Mouse (Mus musculus) heart, embryonic 15.5 days (tissue): ENCODE measurements around the gene Casp8. TPM values are rescaled to one million over a fixed set of nuclear protein-coding genes. Genes with fewer than 3 reads are reported as not detected.
"Not testable (repeated sequence)": the region's sequence is repeated elsewhere in the genome, so short reads cannot be mapped to it uniquely, and the experiment has no call there.

Experiments
- ATAC-seq: fragments of 200-750 bp; cut with Nextera tagmentation; replicated peaks from 2 replicates; pipeline ENCODE4 v1.8.0; 2017; ENCODE audit warnings: low read depth, moderate TSS enrichment; ENCODE audit not compliant: insufficient number of reproducible peaks, insufficient read depth, low FRiP score
- H3K27ac ChIP-seq: fragments of 300-500 bp; sonication (generic); 2 replicates; pipeline ENCODE4 v1.5.1; 2015; ENCODE audit warnings: mild to moderate bottlenecking, inconsistent platforms
- H3K27me3 ChIP-seq: fragments of 300-500 bp; sonication (generic); 2 replicates; pipeline ENCODE4 v1.6.1; 2015; ENCODE audit warnings: inconsistent platforms
- H3K36me3 ChIP-seq: fragments of 300-500 bp; sonication (generic); 2 replicates; pipeline ENCODE4 v1.6.1; 2015; ENCODE audit warnings: mild to moderate bottlenecking, inconsistent platforms
- H3K4me1 ChIP-seq: fragments of 300-500 bp; sonication (generic); replicated peaks from 2 replicates; pipeline ENCODE4 v1.6.1; 2015; ENCODE audit warnings: inconsistent platforms
- H3K4me2 ChIP-seq: fragments of 300-500 bp; sonication (generic); 2 replicates; pipeline ENCODE4 v1.6.1; 2015; ENCODE audit warnings: inconsistent platforms, mild to moderate bottlenecking, moderate library complexity
- H3K4me3 ChIP-seq: fragments of 300-500 bp; sonication (generic); 2 replicates; pipeline ENCODE4 v1.5.1; 2015; ENCODE audit warnings: mild to moderate bottlenecking, inconsistent platforms
- H3K9ac ChIP-seq: fragments of 300-500 bp; sonication (generic); 2 replicates; pipeline ENCODE4 v1.6.1; 2015; ENCODE audit warnings: mild to moderate bottlenecking, inconsistent platforms
- H3K9me3 ChIP-seq: fragments of 300-500 bp; sonication (generic); replicated peaks from 2 replicates; pipeline ENCODE4 v1.6.1; 2016; ENCODE audit warnings: inconsistent platforms
- WGBS: fragments of 180-500 bp; shearing (Covaris S2); methylation state at CpG from one replicate; pipeline ENCODE4 v1.1.7; 2015; ENCODE audit warnings: mixed read lengths; 5-methylcytosine and 5-hydroxymethylcytosine counted together
- polyA plus RNA-seq: library from polyadenylated mRNA; unstranded; fragments of >200 nt; fragmentation: Nextera tagmentation; extraction: Ambion mirVana; gene quantifications from 2 replicates; pipeline ENCODE4 v1.2.1, GENCODE M21; 2015

Gene Casp8
- 18.7 and 23.9 TPM in 2 replicates for polyA plus RNA-seq

DNA sequence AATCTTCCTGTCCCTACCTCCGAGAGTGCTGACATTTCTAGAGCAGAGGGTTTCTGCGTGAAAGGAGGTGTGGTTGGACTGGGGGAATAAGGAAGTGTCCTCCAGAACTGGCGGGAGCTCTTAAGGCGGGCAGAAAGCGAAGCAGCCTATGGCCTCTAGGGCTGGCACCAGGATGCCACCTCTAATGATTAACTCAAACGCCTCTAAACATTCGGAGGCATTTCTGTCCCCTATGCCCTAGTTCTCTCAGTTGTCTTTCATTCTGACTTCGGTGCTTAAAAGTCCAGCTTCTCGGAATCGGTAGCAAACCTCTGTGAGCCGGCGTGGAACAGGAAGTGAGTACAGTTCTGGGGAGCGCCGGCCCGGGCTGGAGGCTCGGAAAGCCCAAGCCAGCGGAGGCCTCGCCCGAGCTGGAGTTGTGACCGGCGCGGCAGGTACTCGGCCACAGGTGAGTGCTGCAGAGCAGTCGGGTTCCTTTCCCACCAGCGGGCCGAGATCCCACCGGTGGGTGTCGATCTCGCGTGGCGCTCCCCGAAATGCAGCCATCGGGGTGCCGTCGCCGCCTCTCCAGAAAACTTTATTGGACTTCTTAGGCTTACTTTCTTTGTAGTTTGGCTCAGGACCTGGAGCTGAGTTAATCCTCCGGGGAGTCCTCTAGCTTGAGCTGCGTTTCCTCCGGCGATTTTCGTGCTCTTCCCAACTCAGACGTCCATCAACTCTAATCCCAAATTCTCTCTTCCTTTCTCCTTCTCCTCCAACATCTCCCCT is at the start of gene Casp8:
TSS of gene Casp8 (plus strand) at position 84 of the 768 bp plus-strand sequence.
- Histone ChIP-seq H3K4me3 (peak within 1 kb of the TSS; percentile 81), H3K4me2 (peak within 1 kb of the TSS; percentile 76), H3K9ac (peak within 1 kb of the TSS; percentile 89), H3K9me3 (no peaks in the 10 kb centered on the region), H3K27ac (peak within 1 kb of the TSS; percentile 85), H3K4me1 (peaks cover 3% of the 10 kb centered on the region; the same call in 1 of the 2 replicates), H3K36me3 (no peaks in the 10 kb centered on the region), H3K27me3 (no peaks in the 10 kb centered on the region)
- ATAC-seq: 0 out of 2 replicates have a peak, but pooled peaks have one; percentile 60
- WGBS: under 1% methylated on average over 41 of the region's 42 CpGs

DNA sequence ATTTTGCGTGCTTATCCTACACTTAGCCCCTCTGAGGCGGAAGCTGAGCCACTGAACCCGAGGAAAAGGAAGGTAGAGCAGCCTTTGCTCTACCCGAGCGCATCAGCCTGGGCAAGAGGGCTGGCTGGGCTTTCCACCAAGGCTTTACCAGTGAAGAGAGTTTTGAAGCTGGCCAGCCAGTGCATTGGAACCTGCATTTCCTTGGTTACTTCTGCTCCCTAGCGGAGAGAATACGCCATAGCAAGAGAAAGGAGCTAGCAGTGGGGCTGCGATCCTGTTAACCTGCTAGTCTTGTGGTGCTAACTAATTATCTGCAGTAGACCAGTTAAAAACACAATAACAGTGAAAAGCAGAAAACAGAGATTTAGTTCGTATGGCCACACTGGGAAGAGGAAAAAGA is 48.3 kb upstream of the Casp8 start:
- no peak overlapping the region for H3K27ac ChIP-seq
- 0 out of 2 replicates have a peak, but pooled peaks cover 3% of the 10 kb centered on the region for H3K4me1 ChIP-seq
- ATAC-seq: no peak
- H3K27me3 ChIP-seq: no peaks in the 10 kb centered on the region
- WGBS: 69% methylated on average over 9 of the region's 9 CpGs
- H3K36me3 ChIP-seq: peaks cover 69% of the 10 kb centered on the region
- H3K9me3 ChIP-seq: no peaks in the 10 kb centered on the region
- H3K9ac ChIP-seq: no peak overlapping the region
- no peak overlapping the region for H3K4me3 ChIP-seq
- no peak overlapping the region for H3K4me2 ChIP-seq

DNA sequence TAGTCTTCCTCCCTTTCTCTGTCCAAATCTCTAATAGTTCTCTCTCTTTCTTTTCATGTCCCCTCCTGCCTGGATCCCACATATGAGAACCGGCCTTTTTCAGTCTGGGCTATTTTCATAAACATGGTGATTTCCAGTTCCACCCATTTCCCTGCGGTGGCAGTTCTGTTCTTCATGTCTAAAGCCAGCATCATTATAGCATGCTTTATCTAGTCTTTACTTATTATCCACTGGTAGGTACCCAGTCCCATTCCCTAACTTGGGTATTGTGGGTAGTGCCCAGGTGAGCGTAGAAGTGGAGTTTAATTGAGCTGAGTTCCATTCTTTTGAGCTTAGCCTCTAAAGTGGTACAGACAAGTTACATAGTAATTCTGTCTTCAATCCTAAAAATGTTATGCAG is 35.7 kb upstream of the Casp8 start:
- Histone ChIP-seq H3K27ac (no peak overlapping the region), H3K27me3 (no peaks in the 10 kb centered on the region), H3K9ac (no peak overlapping the region), H3K4me1 (no peaks in the 10 kb centered on the region), H3K9me3 (no peaks in the 10 kb centered on the region), H3K36me3 (peaks cover 18% of the 10 kb centered on the region), H3K4me3 (no peak overlapping the region), H3K4me2 (no peak overlapping the region)
- 92% methylated on average over 3 of the region's 3 CpGs for WGBS
- ATAC-seq: no peak

DNA sequence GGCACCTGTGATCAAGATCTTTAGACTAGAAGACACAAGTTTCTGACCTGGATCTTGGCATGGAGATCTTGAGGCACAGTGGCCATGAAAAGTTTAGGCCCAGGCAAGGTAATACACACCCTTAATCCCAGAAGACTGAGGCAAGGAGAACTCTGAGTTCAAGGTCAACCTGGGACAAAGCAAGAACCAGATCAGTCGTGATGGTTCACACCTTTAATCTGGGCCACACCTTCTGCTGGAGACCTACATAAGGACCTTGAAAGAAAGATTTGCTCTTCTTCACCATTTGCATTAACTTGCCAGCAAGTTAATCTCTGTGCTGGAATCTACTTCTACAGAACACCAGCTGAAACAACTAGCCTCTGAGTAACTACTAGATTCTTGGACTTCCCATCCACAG is 34.6 kb upstream of the Casp8 start:
- Histone ChIP-seq H3K4me3 (no peak overlapping the region), H3K27ac (no peak overlapping the region), H3K36me3 (peaks cover 7% of the 10 kb centered on the region; the same call in 1 of the 2 replicates), H3K9me3 (no peaks in the 10 kb centered on the region), H3K27me3 (no peaks in the 10 kb centered on the region), H3K4me2 (no peak overlapping the region), H3K9ac (no peak overlapping the region), H3K4me1 (no peaks in the 10 kb centered on the region)
- WGBS: 60% methylated on average over 1 of the region's 1 CpGs
- ATAC-seq: no peak

DNA sequence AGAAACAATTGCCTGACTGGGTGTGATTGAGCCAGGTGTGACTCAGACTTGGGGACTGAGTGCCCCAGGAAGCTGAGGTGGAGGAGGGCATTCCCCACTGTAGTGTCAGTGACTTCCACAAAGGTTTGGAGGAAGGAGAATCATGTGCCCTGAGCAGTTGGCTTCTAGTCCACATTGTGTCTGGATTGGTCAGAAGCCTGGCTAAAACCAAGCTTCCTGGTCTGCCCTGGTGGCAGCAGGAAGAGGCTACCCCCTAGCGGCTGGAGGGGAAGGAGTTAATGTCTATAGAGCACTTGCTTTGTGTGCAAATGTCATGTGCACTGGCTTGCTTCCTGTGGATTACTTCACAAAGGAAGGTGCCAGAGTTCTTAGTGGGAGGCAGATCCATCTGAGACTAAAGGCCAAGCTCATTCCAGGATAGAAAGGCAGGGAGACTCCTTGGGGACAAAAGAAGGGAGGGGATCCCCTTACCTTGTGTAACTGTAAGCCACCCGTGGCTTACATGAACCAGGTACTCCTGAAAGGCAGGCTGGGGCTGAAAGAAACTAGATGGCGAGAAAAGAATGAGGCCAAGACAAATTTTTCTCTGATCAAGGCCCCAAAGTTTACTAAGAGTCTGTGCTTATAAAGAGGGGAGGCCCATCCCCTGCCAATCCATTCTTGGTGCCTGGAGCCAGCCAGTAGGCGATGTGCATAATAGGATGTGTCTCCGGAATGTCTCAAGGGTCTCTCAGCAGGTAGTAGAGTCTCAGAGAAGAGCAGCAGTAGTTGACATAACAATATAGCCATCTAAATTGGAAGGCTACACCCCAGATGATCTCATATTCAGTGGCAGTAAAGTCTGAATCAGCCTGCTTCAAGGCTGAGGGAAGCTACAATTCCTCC is 33.5 kb upstream of the Casp8 start:
- not testable (repeated sequence) for H3K9ac ChIP-seq, ATAC-seq, H3K4me1 ChIP-seq, H3K9me3 ChIP-seq, H3K4me3 ChIP-seq, H3K27me3 ChIP-seq, H3K27ac ChIP-seq, H3K36me3 ChIP-seq, H3K4me2 ChIP-seq
- 77% methylated on average over 5 of the region's 5 CpGs for WGBS

DNA sequence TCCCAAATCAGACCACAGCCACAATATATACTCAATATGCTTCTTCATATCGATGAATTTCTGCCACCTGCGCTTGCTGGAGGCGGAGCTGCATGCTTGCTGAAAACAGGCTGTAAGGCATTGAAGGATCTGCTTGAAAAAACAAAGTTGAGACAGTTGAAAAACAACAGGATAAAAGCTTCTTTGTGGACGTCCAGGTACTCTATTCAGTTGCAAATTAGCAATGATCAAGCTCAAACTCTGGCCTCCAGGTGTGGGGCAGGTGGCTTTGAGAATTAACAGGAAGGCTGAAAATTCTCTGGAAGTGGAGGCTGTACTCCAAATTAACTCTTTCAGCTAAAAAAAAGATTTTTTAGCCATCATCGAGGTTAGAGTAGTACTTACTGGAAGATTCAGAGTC is 32.6 kb upstream of the Casp8 start:
- Histone ChIP-seq H3K36me3 (peaks cover 5% of the 10 kb centered on the region; the same call in 1 of the 2 replicates), H3K4me2 (no peak overlapping the region), H3K27me3 (no peaks in the 10 kb centered on the region), H3K4me3 (no peak overlapping the region), H3K9ac (no peak overlapping the region), H3K27ac (no peak overlapping the region), H3K9me3 (no peaks in the 10 kb centered on the region), H3K4me1 (no peaks in the 10 kb centered on the region)
- ATAC-seq: no peak
- WGBS: 80% methylated on average over 5 of the region's 5 CpGs

DNA sequence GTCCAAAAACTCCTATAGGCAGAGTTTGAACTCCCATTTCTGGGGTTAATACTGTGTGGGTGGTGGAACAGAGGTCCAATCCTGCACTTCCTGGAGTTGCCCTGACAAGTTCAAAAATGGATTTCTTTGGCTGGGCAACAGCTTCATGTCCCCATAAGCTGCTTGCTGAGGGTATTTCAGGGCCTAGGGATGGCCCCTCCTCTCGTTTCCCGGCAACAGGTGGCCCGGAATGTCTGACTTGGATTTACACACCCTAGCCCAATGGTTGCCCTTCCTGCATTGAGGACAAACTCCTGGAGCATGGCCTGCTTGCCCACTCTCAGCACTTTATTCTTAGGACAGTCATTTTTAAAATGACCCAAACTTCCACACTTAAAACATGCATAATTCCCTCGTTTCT is 28.7 kb upstream of the Casp8 start:
- H3K27me3 ChIP-seq, H3K9me3 ChIP-seq, H3K4me3 ChIP-seq, H3K36me3 ChIP-seq, ATAC-seq, H3K9ac ChIP-seq, H3K4me1 ChIP-seq, H3K27ac ChIP-seq: not testable (repeated sequence)
- 83% methylated on average over 4 of the region's 4 CpGs for WGBS
- peak overlapping the region; percentile 29 for H3K4me2 ChIP-seq

DNA sequence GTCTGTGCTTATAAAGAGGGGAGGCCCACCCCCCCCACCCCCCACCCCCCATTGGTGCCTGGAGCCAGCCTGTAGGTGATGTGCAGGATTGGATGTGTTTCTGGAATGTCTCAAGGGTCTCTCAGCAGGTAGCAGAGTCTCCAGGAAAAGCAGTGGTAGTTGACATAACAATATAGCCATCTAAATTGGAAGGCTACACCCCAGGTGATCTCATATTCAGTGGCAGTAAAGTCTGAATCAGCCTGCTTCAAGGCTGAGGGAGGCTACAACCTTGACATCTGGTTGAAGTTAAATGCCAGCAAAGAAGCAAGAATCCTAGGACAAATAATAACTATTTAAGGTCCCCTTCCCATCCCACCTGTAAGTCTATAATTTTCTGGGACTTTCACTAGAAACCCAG is 26.0 kb upstream of the Casp8 start:
- Histone ChIP-seq H3K4me2 (no peak overlapping the region), H3K9me3 (no peaks in the 10 kb centered on the region), H3K36me3 (no peaks in the 10 kb centered on the region)

DNA sequence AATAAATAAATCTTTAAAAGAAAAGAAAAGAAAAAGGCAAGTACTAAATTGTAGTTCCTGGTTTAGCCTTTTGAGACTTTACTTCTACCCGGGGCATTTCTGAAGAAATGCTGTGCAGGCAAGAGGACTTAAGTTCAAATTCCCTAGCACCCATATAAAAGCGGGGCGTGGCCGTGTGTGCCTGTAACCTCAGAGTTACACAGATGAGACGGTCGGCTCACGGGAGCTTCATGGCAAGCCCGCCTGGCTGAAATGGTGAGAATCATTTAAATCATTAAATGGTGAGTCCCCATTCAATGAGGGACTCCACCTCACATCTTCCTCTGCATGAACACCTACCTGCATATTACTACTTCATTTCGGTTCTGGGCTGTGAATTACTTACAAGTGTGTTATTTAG is 25.5 kb upstream of the Casp8 start:
- 57% methylated on average over 9 of the region's 9 CpGs for WGBS
- H3K9me3 ChIP-seq: no peaks in the 10 kb centered on the region
- no peaks in the 10 kb centered on the region for H3K4me1 ChIP-seq
- no peak overlapping the region for H3K27ac ChIP-seq
- no peaks in the 10 kb centered on the region for H3K36me3 ChIP-seq
- ATAC-seq: no peak
- no peak overlapping the region for H3K9ac ChIP-seq
- H3K27me3 ChIP-seq: no peaks in the 10 kb centered on the region
- no peak overlapping the region for H3K4me3 ChIP-seq
- H3K4me2 ChIP-seq: no peak overlapping the region

More for the DNA sequence above, 26.0 kb upstream of the Casp8 start:
- Histone ChIP-seq H3K9ac (no peak overlapping the region), H3K4me1 (no peaks in the 10 kb centered on the region), H3K27me3 (no peaks in the 10 kb centered on the region), H3K27ac (no peak overlapping the region), H3K4me3 (no peak overlapping the region)
- ATAC-seq: no peak

DNA sequence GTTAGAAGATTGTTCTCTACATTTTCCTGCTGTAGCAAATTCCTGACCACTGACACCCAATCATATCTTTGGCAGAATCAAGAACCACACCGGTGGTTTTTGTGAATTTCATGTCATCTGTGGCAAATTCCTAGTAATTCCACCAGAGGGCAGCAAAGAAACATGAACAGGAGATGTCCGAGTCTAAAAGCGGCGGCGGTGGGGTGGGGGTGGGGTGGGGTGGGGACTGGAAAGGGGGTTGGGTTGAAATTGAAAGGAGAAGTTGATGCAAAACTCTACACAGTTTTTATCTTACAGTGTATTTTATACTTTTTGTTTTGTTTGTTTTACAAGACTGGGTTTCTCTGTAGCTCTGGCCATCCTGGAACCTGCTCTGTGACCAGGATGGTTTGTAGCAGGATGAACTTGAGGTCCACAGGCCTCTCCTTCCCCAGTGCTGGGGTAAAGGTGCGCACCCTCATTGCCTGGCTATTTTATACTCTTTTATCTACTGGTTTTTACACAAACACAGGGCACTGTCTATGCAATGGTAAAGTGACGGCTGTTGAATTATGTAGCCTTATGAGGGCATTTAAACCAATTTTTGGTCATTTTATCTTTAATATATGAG is 25.0 kb upstream of the Casp8 start:
- Histone ChIP-seq H3K27me3 (no peaks in the 10 kb centered on the region), H3K36me3 (no peaks in the 10 kb centered on the region), H3K27ac (no peak overlapping the region), H3K4me2 (no peak overlapping the region), H3K4me3 (no peak overlapping the region), H3K9ac (no peak overlapping the region), H3K9me3 (no peaks in the 10 kb centered on the region), H3K4me1 (no peaks in the 10 kb centered on the region)
- no peak for ATAC-seq
- WGBS: 25% methylated on average over 7 of the region's 7 CpGs

DNA sequence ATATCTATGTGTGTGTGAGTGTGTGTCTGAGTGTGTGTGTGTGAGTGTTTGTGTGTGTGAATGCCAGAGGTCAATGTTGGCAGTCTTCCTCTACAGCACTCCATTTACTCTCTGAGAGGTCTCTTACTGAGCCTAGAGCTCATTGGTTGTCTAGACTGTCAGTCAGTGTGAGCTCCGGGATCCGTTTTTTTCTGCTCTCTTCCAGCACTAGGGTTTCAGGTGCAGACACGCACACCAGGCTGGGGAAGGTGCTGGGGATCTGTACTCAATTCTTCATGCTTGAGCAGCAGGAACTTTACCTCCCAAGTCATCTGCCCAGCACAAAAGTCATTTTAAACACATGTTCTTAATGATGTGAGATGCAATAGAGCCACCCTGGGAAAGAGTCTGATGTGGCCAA is 23.1 kb upstream of the Casp8 start:
- H3K36me3 ChIP-seq: no peaks in the 10 kb centered on the region
- WGBS: 69% methylated on average over 3 of the region's 3 CpGs

More for the DNA sequence above, 23.1 kb upstream of the Casp8 start:
- no peak for ATAC-seq
- Histone ChIP-seq H3K27me3 (no peaks in the 10 kb centered on the region), H3K27ac (no peak overlapping the region), H3K9ac (no peak overlapping the region), H3K4me1 (no peaks in the 10 kb centered on the region), H3K9me3 (no peaks in the 10 kb centered on the region; the same call in 1 of the 2 replicates), H3K4me2 (no peak overlapping the region), H3K4me3 (no peak overlapping the region)
